Mouse (Mus musculus) neutrophil, adult 65 days (primary cell): ENCODE results near the gene A730015C16Rik. TPM values are rescaled to one million over a fixed set of nuclear protein-coding genes. Genes with fewer than 3 reads are reported as not detected.

Experiments
- total RNA-seq: library from RNA; stranded (reverse); gene quantifications from 2 replicates; pipeline ENCODE4 v1.2.4, GENCODE M21; 2023

Gene A730015C16Rik
- total RNA-seq: not detected in 2 replicates

GRCm38 (mm10) chr4:108848505-108848848, at the start of gene A730015C16Rik:
TSS of gene A730015C16Rik (minus strand) at chr4:108848619.

GRCm38 (mm10) chr4:108878963-108879822, 30.8 kb upstream of the A730015C16Rik start, which contains the start of gene Rab3b:
TSS of gene Rab3b (plus strand) at chr4:108879063.

GRCm38 (mm10) chr4:108847715-108848504, 509 bp downstream of the A730015C16Rik start, which contains the start of gene Kti12:
TSS of gene Kti12 (plus strand) at chr4:108847785.

GRCm38 (mm10) chr4:108834115-108834970, 14.1 kb downstream of the A730015C16Rik start, which contains the start of gene Txndc12:
TSS of gene Txndc12 (plus strand) at chr4:108834601.

GRCm38 (mm10) chr4:108832916-108833827, 15.2 kb downstream of the A730015C16Rik start, which contains the start of gene Btf3l4:
TSS of gene Btf3l4 (minus strand) at chr4:108833614.

Other genes with a start within 250 kb of the A730015C16Rik start
- gene Cc2d1b, start 228.7 kb downstream of the A730015C16Rik start, total RNA-seq: 36.4 and 51.5 TPM in 2 replicates
- gene 3110021N24Rik, start 129.0 kb downstream of the A730015C16Rik start, total RNA-seq: not detected in 2 replicates
- gene Zfyve9, start 67.8 kb downstream of the A730015C16Rik start, total RNA-seq: 4.1 and 5.8 TPM in 2 replicates
- gene Btf3l4, start 15.0 kb downstream of the A730015C16Rik start, total RNA-seq: 32.1 and 37.2 TPM in 2 replicates
- gene Txndc12, start 14.0 kb downstream of the A730015C16Rik start, total RNA-seq: 22.7 and 25.5 TPM in 2 replicates
- gene Kti12, start 834 bp downstream of the A730015C16Rik start, total RNA-seq: 10.0 and 11.2 TPM in 2 replicates
- gene Rab3b, start 30.4 kb upstream of the A730015C16Rik start, total RNA-seq: not detected in 2 replicates
- 146 and 209 TPM in 2 replicates for gene Nrd1, start 152.0 kb upstream of the A730015C16Rik start, total RNA-seq